Mouse (Mus musculus): ENCODE data around the gene Cd300ld4. TPM values are rescaled to one million over a fixed set of nuclear protein-coding genes. Genes with fewer than 3 reads are reported as not detected.
A peak's percentile ranks its signal among the peaks of the same experiment; 100 is the strongest.

The Cd300ld4 gene
- total RNA-seq, 1 experiment from 2014 or later: not detected

DNA sequence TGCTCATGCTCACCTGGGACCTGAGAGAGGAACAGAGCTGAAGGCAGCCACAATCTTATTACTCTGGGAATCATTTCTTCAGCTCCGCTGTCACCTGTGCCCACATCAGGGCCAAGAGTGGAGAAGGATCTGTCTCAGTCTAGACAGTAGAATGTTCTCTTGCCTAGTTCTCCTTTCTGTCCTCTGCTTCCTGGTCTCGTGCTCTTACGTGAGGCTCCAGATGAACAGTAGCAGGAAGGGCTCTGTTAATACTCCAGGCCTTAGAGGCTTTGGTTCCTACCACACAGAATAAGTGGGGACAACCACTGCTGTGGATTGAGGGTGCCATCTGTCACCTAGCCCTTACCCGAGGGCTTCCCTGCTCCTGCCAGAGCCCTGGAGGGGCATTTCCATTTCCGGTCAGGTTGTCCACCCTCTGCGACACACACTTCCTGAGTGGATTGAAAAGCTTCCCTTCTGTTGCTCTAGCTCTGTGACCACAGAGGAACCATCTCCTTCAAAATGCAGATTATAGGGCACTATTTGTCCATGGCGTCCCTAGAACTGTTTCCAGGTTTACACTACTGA, 25.3 kb downstream of the Cd300ld4 start, which contains the start of gene Cd300c2:
Gene Cd300c2 (minus strand): TSS at position 407 of the 567 bp plus-strand sequence.
- peak; percentile 42 to 44 for ATAC-seq (replicated peaks in 1 of 2; ENCODE audit: insufficient read depth in 1 of 2, low FRiP score in 2 of 2, low TSS enrichment in 1 of 2, low read depth in 1 of 2, poor library complexity in 2 of 2, severe bottlenecking in 2 of 2)

DNA sequence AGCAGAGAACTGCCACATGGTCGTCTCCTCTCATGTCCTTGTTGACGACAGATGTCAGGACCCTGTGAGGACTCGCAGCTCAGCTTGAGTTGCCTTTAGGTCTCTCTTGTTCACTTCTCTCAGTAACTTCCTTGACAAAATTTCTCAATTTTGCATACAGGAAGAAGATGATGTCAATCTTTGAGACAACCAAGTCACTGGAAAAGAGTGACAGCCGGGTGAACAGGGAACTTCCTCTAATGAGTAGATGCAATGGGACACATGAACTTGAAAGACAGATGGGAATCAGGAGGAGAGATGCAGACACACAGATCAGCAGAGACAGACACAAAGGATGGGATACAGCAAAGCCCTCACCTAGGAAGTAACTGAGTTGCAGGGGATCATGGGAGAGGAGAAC, 37.0 kb downstream of the Cd300ld4 start, which contains the start of gene Cd300ld:
Gene Cd300ld (minus strand): TSS at position 130 of the 400 bp plus-strand sequence.
- ATAC-seq (replicated peaks in 1 of 2; ENCODE audit: insufficient read depth in 1 of 2, low FRiP score in 2 of 2, low TSS enrichment in 1 of 2, low read depth in 1 of 2, poor library complexity in 2 of 2, severe bottlenecking in 2 of 2): peak in 1 of 2 experiments; percentile 48; a peak in 1 of 4 replicates

DNA sequence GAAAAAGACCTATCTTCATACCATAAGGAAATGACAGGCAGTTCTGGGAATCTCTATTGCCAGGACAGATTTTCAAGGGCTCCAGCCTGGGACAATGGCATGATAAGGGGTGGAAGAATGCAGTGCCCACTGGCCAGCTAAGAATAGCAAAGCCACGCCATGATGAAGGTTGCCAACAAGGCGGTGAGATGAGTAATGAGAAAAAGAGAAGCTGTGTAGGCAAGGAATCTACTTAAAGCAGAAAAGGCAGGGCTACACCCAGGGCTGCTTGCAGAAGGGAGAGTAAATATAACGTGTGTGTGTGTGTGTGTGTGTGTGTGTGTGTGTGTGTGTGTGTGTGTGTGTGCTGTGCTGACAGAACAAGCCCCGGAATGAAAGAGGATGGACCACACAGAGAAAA, 44.9 kb downstream of the Cd300ld4 start:
- no peak for ATAC-seq (replicated peaks in 1 of 2; ENCODE audit: insufficient read depth in 1 of 2, low FRiP score in 2 of 2, low TSS enrichment in 1 of 2, low read depth in 1 of 2, poor library complexity in 2 of 2, severe bottlenecking in 2 of 2)

DNA sequence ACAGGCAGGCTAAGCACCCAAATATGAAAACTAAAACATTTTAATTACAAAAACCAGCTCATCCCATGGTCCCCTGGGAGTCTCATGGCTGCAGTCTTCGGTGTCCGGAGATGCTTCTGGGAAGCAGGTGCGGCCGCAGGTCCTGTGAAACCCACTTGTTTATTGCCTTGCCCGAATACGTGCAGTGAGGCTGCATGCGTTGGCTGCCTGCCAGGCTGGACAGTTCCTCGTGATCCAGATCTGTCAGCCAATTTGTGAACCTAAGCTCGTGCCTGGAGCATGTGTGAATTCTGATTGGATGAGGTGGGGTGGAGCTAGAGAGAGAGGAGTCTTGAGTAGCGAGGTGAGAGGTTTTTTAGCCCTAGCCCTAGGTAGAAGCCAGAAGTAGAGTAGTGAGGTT, 54.1 kb downstream of the Cd300ld4 start:
- ATAC-seq (replicated peaks in 1 of 2; ENCODE audit: insufficient read depth in 1 of 2, low FRiP score in 2 of 2, low TSS enrichment in 1 of 2, low read depth in 1 of 2, poor library complexity in 2 of 2, severe bottlenecking in 2 of 2): no peak

Other genes starting within 250 kb of the Cd300ld4 start
- not detected in 2 replicates for gene Btbd17, start 231.1 kb downstream of the Cd300ld4 start, total RNA-seq (2017)
- gene Gpr142, start 228.1 kb downstream of the Cd300ld4 start, total RNA-seq (2017): not detected in 2 replicates
- gene Gprc5c, start 175.9 kb downstream of the Cd300ld4 start, total RNA-seq (2017): not detected in 2 replicates
- gene Cd300a, start 137.0 kb downstream of the Cd300ld4 start, total RNA-seq (2017): 10.7 and 19.2 TPM in 2 replicates
- gene Cd300lb, start 92.6 kb downstream of the Cd300ld4 start, total RNA-seq (2017): 3.5 and 16.8 TPM in 2 replicates
- gene Cd300c, start 57.9 kb downstream of the Cd300ld4 start, total RNA-seq (2017): not detected in 2 replicates
- 0.99 and 4.9 TPM in 2 replicates for gene Cd300ld, start 37.1 kb downstream of the Cd300ld4 start, total RNA-seq (2017)
- 3.1 and 4.4 TPM in 2 replicates for gene Cd300c2, start 25.1 kb downstream of the Cd300ld4 start, total RNA-seq (2017)
- gene Cd300ld2, start 10.8 kb downstream of the Cd300ld4 start, total RNA-seq (2017): not detected in 2 replicates
- not detected in 2 replicates for gene Cd300ld5, start 10.8 kb upstream of the Cd300ld4 start, total RNA-seq (2017)
- 2.3 TPM in 1 of 2 replicates, not detected in the other for gene Cd300ld3, start 21.4 kb upstream of the Cd300ld4 start, total RNA-seq (2017)
- 0.94 TPM in 1 of 2 replicates, not detected in the other for gene Cd300e, start 35.2 kb upstream of the Cd300ld4 start, total RNA-seq (2017)
- gene Rab37, start 64.4 kb upstream of the Cd300ld4 start, total RNA-seq (2017): 79.7 TPM in 2 replicates
- gene Cd300lf, start 107.0 kb upstream of the Cd300ld4 start, total RNA-seq (2017): 3.9 and 5.4 TPM in 2 replicates
- 70.5 and 71.1 TPM in 2 replicates for gene Slc9a3r1, start 136.3 kb upstream of the Cd300ld4 start, total RNA-seq (2017)
- gene Tmem104, start 160.5 kb upstream of the Cd300ld4 start, total RNA-seq (2017): 3.5 and 4.0 TPM in 2 replicates
- gene Nat9, start 160.8 kb upstream of the Cd300ld4 start, total RNA-seq (2017): 26.6 and 42.7 TPM in 2 replicates
- gene Grin2c, start 240.2 kb upstream of the Cd300ld4 start, total RNA-seq (2017): not detected in 2 replicates

Measured in hematopoietic stem cell, adult 5-6 weeks (primary cell).